Mouse (Mus musculus) common myeloid progenitor, adult 5-6 weeks (primary cell): ENCODE results near the gene Gm21885. TPM values are rescaled to one million over a fixed set of nuclear protein-coding genes. Genes with fewer than 3 reads are reported as not detected.

Experiments
- total RNA-seq: library from RNA; stranded (forward); fragments of 200-1000, 187-1606 nt; gene quantifications from 2 replicates; pipeline ENCODE4 v1.2.3, GENCODE M21; 2017

The Gm21885 gene
- total RNA-seq, 1 experiment from 2014 or later = not detected

Other genes with a start within 250 kb of the Gm21885 start
- gene Tob1, start 70.4 kb upstream of the Gm21885 start, total RNA-seq = 8.6 and 10.3 TPM in 2 replicates
- gene Wfikkn2, start 35.9 kb upstream of the Gm21885 start, total RNA-seq = 0.41 and 0.58 TPM in 2 replicates
- gene Luc7l3, start 40.1 kb downstream of the Gm21885 start, total RNA-seq = 345 and 486 TPM in 2 replicates
- gene Ankrd40, start 46.1 kb downstream of the Gm21885 start, total RNA-seq = 32.2 and 56.7 TPM in 2 replicates
- 0.27 TPM in 1 of 2 replicates, not detected in the other for gene Abcc3, start 111.1 kb downstream of the Gm21885 start, total RNA-seq
- gene Cacna1g, start 192.3 kb downstream of the Gm21885 start, total RNA-seq = 0.34 TPM in 1 of 2 replicates, not detected in the other
- not detected in 2 replicates for gene Spata20, start 204.3 kb downstream of the Gm21885 start, total RNA-seq
- gene Epn3, start 218.1 kb downstream of the Gm21885 start, total RNA-seq = not detected in 2 replicates
- gene Mycbpap, start 239.9 kb downstream of the Gm21885 start, total RNA-seq = 0.55 and 10.8 TPM in 2 replicates